Mouse (Mus musculus) CD4-positive naive resting alpha-beta T cell, adult 57 days (primary cell): ENCODE data around the gene Tnfaip8l1. TPM values are rescaled to one million over a fixed set of nuclear protein-coding genes. Genes with fewer than 3 reads are reported as not detected.

Experiments
- total RNA-seq: library from RNA; stranded (reverse); gene quantifications from one replicate; pipeline ENCODE4 v1.2.4, GENCODE M21; 2023

Gene Tnfaip8l1
- 17.3 TPM for total RNA-seq

DNA sequence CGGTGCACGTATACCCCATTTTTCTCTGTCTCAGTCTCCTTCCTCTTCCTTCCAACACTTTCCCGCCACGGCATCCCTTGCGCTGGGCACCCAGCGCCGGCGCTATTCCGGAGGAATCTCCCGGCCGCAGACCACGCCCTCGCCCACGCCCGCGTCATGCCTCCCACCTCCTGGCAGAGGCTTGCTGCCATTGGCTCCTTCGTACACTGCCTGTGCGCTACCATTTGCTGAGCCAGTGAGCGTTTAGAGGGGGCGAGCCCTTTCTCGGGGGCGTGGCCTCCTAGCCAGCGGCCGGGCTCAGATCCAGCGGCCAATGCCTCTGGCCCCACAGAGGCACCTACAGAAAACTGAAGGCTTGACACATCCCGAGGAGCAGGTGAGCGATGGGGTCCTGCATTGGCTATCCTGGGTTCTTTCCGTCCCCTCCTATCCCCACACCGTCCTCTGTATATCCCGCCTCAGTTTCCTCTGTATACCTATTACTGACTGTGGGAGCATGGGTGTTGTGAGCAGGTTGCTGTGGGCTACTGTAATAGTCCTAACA, at the start of gene Tnfaip8l1:
TSS of gene Tnfaip8l1 (plus strand) at position 247 of the 544 bp plus-strand sequence.

DNA sequence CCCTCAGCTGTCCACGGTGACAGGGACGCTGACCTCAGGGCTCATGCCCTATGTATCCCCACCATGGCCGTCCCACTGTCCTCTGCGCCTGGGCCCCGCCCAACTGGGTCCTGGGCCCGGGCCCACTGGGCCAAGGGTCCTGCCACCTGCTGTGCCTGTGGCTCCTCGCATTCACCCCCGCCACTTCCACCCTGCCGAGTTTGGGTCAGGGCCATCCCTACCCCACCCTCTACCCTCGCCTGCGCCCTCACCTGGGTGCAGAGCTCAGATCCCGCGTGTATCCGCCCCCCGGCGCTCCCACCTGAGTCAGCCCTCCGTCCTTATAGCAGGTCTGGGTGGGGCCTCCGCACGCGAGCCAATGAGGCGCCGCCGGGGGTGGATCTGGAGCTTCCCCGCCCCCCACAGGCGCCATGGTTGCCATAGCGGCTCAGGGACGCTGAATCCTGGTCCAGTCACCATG, 45.0 kb upstream of the Tnfaip8l1 start, which contains the start of gene Plin5:
TSS of gene Plin5 (minus strand) at position 346 of the 460 bp plus-strand sequence.

DNA sequence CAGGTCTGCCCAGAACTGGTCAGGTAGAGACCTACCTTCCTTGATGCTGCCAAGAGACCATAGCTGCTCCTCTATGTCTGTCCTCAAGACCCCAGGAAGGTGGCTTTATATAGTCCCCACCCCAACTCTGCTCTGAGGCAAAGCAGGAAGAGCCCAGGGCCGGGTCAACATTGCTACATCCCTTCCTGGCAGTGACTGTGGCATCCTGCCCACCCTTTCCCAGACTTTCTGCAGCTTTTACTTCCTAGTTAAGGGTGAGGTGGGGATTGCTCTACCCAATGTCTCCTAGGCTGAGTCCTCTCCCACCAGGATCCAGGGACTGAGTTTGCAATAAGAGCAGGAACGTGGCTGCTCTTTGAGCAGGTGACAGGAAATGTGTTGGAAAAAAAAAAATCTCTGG, 40.5 kb upstream of the Tnfaip8l1 start, which contains the start of gene Lrg1:
TSS of gene Lrg1 (minus strand) at position 176 of the 400 bp plus-strand sequence.

DNA sequence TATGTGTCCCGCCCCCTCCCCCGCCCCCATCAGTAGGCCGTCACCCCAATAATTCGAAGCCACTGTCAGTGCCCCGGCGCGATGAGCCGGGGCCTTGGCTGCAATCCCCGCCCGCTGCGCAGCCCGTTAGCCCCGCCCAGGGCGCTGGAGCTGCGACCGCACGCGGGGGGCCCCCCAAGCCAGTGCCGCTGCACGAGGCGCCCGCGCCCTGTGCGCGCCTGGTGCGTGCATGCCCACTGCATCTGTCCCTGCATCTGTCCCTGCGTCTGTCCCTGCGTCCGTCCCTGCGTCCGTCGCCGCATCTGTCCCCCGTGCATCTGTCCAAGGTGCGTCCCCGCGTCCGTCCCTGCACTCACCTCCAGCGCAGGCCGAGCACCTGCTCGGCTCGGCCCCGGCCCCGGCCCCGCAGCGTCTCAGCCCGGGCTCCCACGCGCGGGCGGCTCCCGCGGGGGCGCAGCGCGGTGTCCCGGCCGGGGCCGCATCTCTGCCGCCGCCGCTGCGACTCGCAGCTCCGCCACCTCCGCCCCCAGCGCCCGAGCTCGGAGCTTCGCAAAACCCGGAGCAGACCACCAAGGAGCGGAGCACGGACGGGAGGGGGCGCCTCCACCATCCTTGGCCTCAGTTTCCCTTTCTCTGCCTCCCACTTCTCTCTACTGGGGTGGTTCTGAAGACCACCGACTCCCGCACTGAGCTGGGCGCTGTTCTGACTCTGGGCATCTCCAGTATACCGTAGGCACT, 22.2 kb upstream of the Tnfaip8l1 start, which contains the start of gene Sema6b:
TSS of gene Sema6b (minus strand) at position 486 of the 738 bp plus-strand sequence.

DNA sequence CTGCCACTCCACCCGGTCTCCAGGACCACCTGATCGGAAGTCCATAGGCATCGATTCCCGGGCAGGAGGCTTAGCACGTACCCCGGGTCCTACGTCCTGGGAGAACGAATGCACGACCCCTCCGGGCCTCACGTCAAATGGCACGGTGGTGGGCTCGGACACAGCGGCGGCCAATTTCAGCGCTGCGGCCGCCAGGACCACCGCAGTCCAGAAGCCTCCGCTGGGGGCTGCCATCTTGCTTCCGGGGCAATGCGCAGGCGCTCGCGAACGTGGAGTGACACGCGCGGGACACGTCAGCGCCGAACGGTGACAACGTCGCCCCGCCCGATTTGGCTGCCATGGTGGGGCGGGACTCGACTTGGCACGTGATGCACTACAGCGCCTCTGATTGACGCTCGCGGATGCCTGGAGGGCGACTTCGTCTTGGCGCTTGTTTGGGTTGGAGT, 21.4 kb downstream of the Tnfaip8l1 start, which contains the start of gene Mydgf:
TSS of gene Mydgf (minus strand) at position 263 of the 446 bp plus-strand sequence.

DNA sequence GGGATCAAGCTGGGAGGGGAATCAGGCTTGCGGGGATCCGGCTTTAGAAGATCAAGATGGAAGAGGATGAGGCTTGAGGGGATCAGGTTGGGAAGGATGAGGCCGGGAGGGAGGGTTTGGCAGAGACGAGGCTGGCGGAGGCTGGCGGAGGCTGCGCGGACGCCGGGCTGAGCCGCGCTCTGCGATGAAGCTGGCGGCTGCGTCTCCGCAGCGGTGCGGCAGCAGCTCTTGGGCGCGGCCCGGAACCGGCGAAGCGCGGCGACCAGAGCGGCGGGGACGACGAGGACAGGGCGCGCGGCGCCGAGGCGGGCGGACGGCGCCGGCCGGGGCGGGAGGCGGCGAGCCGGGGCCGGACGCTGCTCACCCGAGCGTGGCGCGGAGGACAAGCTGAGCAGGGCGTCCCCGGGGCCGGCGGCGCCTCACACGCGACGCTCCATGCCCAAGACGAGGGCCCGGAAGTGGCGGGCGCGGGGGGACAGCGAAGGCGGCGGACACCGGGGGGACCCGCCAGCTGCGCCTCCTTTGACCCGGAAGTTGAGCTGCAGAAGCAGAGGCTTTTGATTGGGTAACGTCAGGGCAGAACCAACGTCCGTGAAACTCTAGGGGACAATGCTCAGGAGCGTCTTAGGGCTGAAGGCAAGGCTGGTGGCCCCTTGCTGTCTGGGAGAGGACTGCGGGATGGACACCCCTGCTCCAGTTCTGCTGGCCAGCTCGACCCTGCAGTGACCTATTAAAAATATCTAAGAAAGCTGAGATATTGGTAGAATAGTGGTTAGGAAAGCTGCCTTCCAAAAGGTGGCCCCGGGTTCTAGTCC, 56.3 kb downstream of the Tnfaip8l1 start, which contains the start of gene Dpp9:
TSS of gene Dpp9 (minus strand) at position 529 of the 815 bp plus-strand sequence.

Other genes starting within 250 kb of the Tnfaip8l1 start
- 5.2 TPM for gene Zfp119b, start 213.0 kb upstream of the Tnfaip8l1 start, total RNA-seq
- gene Ebi3, start 209.8 kb upstream of the Tnfaip8l1 start, total RNA-seq = 0.50 TPM
- 46.4 TPM for gene Yju2, start 203.4 kb upstream of the Tnfaip8l1 start, total RNA-seq
- gene Shd, start 192.0 kb upstream of the Tnfaip8l1 start, total RNA-seq = 2.5 TPM
- gene Fsd1, start 176.0 kb upstream of the Tnfaip8l1 start, total RNA-seq = not detected
- gene Stap2, start 156.9 kb upstream of the Tnfaip8l1 start, total RNA-seq = 0.53 TPM
- 58.2 TPM for gene Mpnd, start 156.8 kb upstream of the Tnfaip8l1 start, total RNA-seq
- 129 TPM for gene Sh3gl1, start 125.8 kb upstream of the Tnfaip8l1 start, total RNA-seq
- 1.4 TPM for gene Chaf1a, start 122.0 kb upstream of the Tnfaip8l1 start, total RNA-seq
- gene Ubxn6, start 87.4 kb upstream of the Tnfaip8l1 start, total RNA-seq = 74.7 TPM
- 124 TPM for gene Hdgfl2, start 82.8 kb upstream of the Tnfaip8l1 start, total RNA-seq
- gene Plin4, start 52.7 kb upstream of the Tnfaip8l1 start, total RNA-seq = not detected
- gene Plin5, start 44.9 kb upstream of the Tnfaip8l1 start, total RNA-seq = not detected
- not detected for gene Lrg1, start 40.5 kb upstream of the Tnfaip8l1 start, total RNA-seq
- 0.24 TPM for gene Sema6b, start 22.1 kb upstream of the Tnfaip8l1 start, total RNA-seq
- gene Mydgf, start 21.4 kb downstream of the Tnfaip8l1 start, total RNA-seq = 50.6 TPM
- 48.0 TPM for gene Dpp9, start 56.4 kb downstream of the Tnfaip8l1 start, total RNA-seq
- gene Fem1a, start 94.3 kb downstream of the Tnfaip8l1 start, total RNA-seq = 22.6 TPM
- gene Ticam1, start 114.3 kb downstream of the Tnfaip8l1 start, total RNA-seq = 10.6 TPM
- gene Plin3, start 130.4 kb downstream of the Tnfaip8l1 start, total RNA-seq = 10.9 TPM
- not detected for gene Arrdc5, start 137.8 kb downstream of the Tnfaip8l1 start, total RNA-seq
- 3.9 TPM for gene Uhrf1, start 140.8 kb downstream of the Tnfaip8l1 start, total RNA-seq
- gene Kdm4b, start 163.6 kb downstream of the Tnfaip8l1 start, total RNA-seq = 77.4 TPM